Comparison of ENCODE assay signal across 7 mouse cellular contexts in the genomic region with DNA sequence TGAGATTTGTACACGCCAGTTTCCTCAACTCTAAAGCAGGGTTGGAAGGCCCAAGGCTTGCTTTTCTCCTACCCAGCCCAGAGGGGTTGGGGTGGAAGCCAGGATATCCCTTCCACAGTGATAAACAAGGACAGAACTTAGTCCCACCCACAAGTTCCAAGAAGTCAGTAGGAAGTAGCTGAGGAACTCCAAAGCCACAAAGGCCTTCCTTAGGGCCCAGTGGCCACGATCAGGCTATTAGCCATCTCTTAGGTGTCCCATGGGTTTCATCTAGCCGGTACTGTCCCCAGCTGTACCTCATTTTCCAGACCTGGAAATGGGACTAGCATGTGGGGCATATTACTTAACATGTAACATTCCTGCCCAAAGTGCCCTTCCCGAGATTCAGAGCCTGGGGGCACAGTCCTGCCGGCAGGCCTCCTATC.
A peak's percentile ranks its signal among the peaks of the same experiment; 100 is the strongest.
DNase-seq lines count a peak whose midpoint lies in the region; ATAC-seq and TF ChIP-seq lines count a peak whose summit lies in the region.

No protein-coding gene starts in this region.

- peak overlapping the region; percentile 94 for H3K27ac ChIP-seq in cortical plate, adult 2 months (ENCODE audit: insufficient read depth, low read length)
- peak overlapping the region; percentile 66 for H3K27ac ChIP-seq in intestine, embryonic 15.5 days

- no peak overlapping the region for H3K9ac ChIP-seq in intestine, embryonic 15.5 days

- WGBS in intestine, embryonic 15.5 days = 61% methylated on average over 5 of the region's 5 CpGs

- H3K4me1 ChIP-seq in G1E (ENCODE audit: insufficient read depth, low read depth, low read length) = peaks cover 82% of the 10 kb centered on the region
- H3K4me1 ChIP-seq in cortical plate, adult 2 months (ENCODE audit: control insufficient read depth, insufficient read depth, low read length) = peaks cover 8% of the 10 kb centered on the region
- H3K4me1 ChIP-seq in intestine, embryonic 15.5 days (replicated peaks) = peaks cover 31% of the 10 kb centered on the region

- no peaks in the 10 kb centered on the region; the same call in 1 of the 2 replicates for H3K27me3 ChIP-seq in G1E (ENCODE audit: insufficient read depth, low read length)
- no peaks in the 10 kb centered on the region for H3K27me3 ChIP-seq in intestine, embryonic 15.5 days (replicated peaks)

- no peak overlapping the region; the same call in 1 of the 2 replicates for H3K4me3 ChIP-seq in G1E (ENCODE audit: low read depth, low read length)
- H3K4me3 ChIP-seq in cortical plate, adult 2 months (ENCODE audit: insufficient read depth, low read length) = no peak overlapping the region
- no peak overlapping the region for H3K4me3 ChIP-seq in intestine, embryonic 15.5 days (replicated peaks)

- no peak for TF ChIP-seq POLR2A in cortical plate, adult 2 months (IDR thresholded peaks at IDR 0.05; ENCODE audit: extremely low read depth, insufficient read depth, low read length)

- H3K9me3 ChIP-seq in G1E (replicated peaks) = no peaks in the 10 kb centered on the region
- H3K9me3 ChIP-seq in intestine, embryonic 15.5 days = no peaks in the 10 kb centered on the region

- DNase-seq in G1E (ENCODE audit: low spot score) = peak; percentile 22
- DNase-seq in lung, adult 18-20 months = peak; percentile 59 to 80
- no peak for DNase-seq in right cerebral cortex, postnatal 36 days (ENCODE audit: low spot score in 2 of 2)
- no peak for DNase-seq in frontal cortex, adult 2 months (ENCODE audit: extremely low spot score in 1 of 2, low spot score in 1 of 2)

- peak; percentile 32; the same call in 1 of the 2 replicates for ATAC-seq in G1E (ENCODE audit: extremely low read depth, insufficient number of reproducible peaks, low FRiP score, poor library complexity, severe bottlenecking)
- ATAC-seq in intestine, embryonic 15.5 days = peak; percentile 9; the same call in 1 of the 2 replicates
- no peak for ATAC-seq in activated CD4-positive, CD25-positive, alpha-beta regulatory T cell, adult 4 months

- H3K4me2 ChIP-seq in intestine, embryonic 15.5 days (replicated peaks) = no peak overlapping the region

- no peak for TF ChIP-seq CTCF in G1E (IDR thresholded peaks at IDR 0.05; ENCODE audit: low read depth, low read length)
- no peak for TF ChIP-seq CTCF in cortical plate, adult 2 months (IDR thresholded peaks at IDR 0.05; ENCODE audit: extremely low read depth, insufficient read depth, low read length)

- H3K36me3 ChIP-seq in G1E (replicated peaks) = peaks cover 23% of the 10 kb centered on the region
- no peaks in the 10 kb centered on the region for H3K36me3 ChIP-seq in intestine, embryonic 15.5 days

Comparison
In these comparisons a context has a peak if more than half of its experiments do, and no peak if none do; other contexts are left out.
1. DNase-seq: peak in G1E (single experiment) and lung, adult 18-20 months (2 of 2); none in right cerebral cortex, postnatal 36 days (0 of 2) and frontal cortex, adult 2 months (0 of 2).